Mouse (Mus musculus): ENCODE measurements around the gene Pgd.
A peak's percentile ranks its signal among the peaks of the same experiment; 100 is the strongest.
"Not testable (repeated sequence)": the region's sequence is repeated elsewhere in the genome, so short reads cannot be mapped to it uniquely, and the experiment has no call there.

Pgd gene

GRCm38 (mm10) chr4:149173661-149174060, 7.1 kb upstream of the Pgd start:
- no peak overlapping the region for H3K4me3 ChIP-seq (replicated peaks; ENCODE audit: low read length)
- no peaks in the 10 kb centered on the region for H3K27me3 ChIP-seq (ENCODE audit: insufficient read depth, low read length)
- H3K36me3 ChIP-seq (ENCODE audit: insufficient read depth, low read length), result no peaks in the 10 kb centered on the region
- no peaks in the 10 kb centered on the region for H3K9me3 ChIP-seq (ENCODE audit: low read length)
- peaks cover 69% of the 10 kb centered on the region for H3K4me1 ChIP-seq (replicated peaks; ENCODE audit: low read depth, low read length)
- TF ChIP-seq POU5F1 (IDR thresholded peaks at IDR 0.05; ENCODE audit: borderline replicate concordance, low read length), result no peak
- no peak for TF ChIP-seq NANOG (IDR thresholded peaks at IDR 0.05; ENCODE audit: borderline replicate concordance, low read length)
- TF ChIP-seq CTCF (conservative IDR thresholded peaks at IDR 0.05; ENCODE audit: low read length), result no peak

- Histone ChIP-seq H3K36me3 (ENCODE audit: insufficient read depth, low read length) (no peaks in the 10 kb centered on the region), H3K4me3 (replicated peaks; ENCODE audit: low read length) (no peak overlapping the region), H3K9me3 (ENCODE audit: low read length) (no peaks in the 10 kb centered on the region), H3K4me1 (replicated peaks; ENCODE audit: low read depth, low read length) (peaks cover 68% of the 10 kb centered on the region), H3K27me3 (ENCODE audit: insufficient read depth, low read length) (no peaks in the 10 kb centered on the region)
- TF ChIP-seq CTCF (conservative IDR thresholded peaks at IDR 0.05; ENCODE audit: low read length), result no peak
- TF ChIP-seq POU5F1 (IDR thresholded peaks at IDR 0.05; ENCODE audit: borderline replicate concordance, low read length), result no peak
- TF ChIP-seq NANOG (IDR thresholded peaks at IDR 0.05; ENCODE audit: borderline replicate concordance, low read length), result no peak
Measured at GRCm38 (mm10) chr4:149172666-149173065, 6.1 kb upstream of the Pgd start.

GRCm38 (mm10) chr4:149172083-149172482, 5.5 kb upstream of the Pgd start:
- H3K27me3 ChIP-seq (ENCODE audit: insufficient read depth, low read length), result no peaks in the 10 kb centered on the region
- no peak overlapping the region for H3K4me3 ChIP-seq (replicated peaks; ENCODE audit: low read length)
- H3K4me1 ChIP-seq (replicated peaks; ENCODE audit: low read depth, low read length), result peaks cover 64% of the 10 kb centered on the region
- TF ChIP-seq POU5F1 (IDR thresholded peaks at IDR 0.05; ENCODE audit: borderline replicate concordance, low read length), result no peak
- no peak for TF ChIP-seq CTCF (conservative IDR thresholded peaks at IDR 0.05; ENCODE audit: low read length)
- no peak for TF ChIP-seq NANOG (IDR thresholded peaks at IDR 0.05; ENCODE audit: borderline replicate concordance, low read length)
- no peaks in the 10 kb centered on the region for H3K36me3 ChIP-seq (ENCODE audit: insufficient read depth, low read length)
- no peaks in the 10 kb centered on the region for H3K9me3 ChIP-seq (ENCODE audit: low read length)

GRCm38 (mm10) chr4:149171581-149171981, 5.0 kb upstream of the Pgd start:
- H3K9me3 ChIP-seq (ENCODE audit: low read length), result no peaks in the 10 kb centered on the region
- no peak for TF ChIP-seq NANOG (IDR thresholded peaks at IDR 0.05; ENCODE audit: borderline replicate concordance, low read length)
- no peak for TF ChIP-seq CTCF (conservative IDR thresholded peaks at IDR 0.05; ENCODE audit: low read length)
- no peak for TF ChIP-seq POU5F1 (IDR thresholded peaks at IDR 0.05; ENCODE audit: borderline replicate concordance, low read length)
- no peaks in the 10 kb centered on the region for H3K36me3 ChIP-seq (ENCODE audit: insufficient read depth, low read length)

GRCm38 (mm10) chr4:149170394-149170931, 3.9 kb upstream of the Pgd start:
- TF ChIP-seq CTCF (conservative IDR thresholded peaks at IDR 0.05; ENCODE audit: low read length) (no peak), POU5F1 (IDR thresholded peaks at IDR 0.05; ENCODE audit: borderline replicate concordance, low read length) (no peak), NANOG (IDR thresholded peaks at IDR 0.05; ENCODE audit: borderline replicate concordance, low read length) (no peak)
- no peaks in the 10 kb centered on the region for H3K27me3 ChIP-seq (ENCODE audit: insufficient read depth, low read length)
- peaks cover 2% of the 10 kb centered on the region for H3K36me3 ChIP-seq (ENCODE audit: insufficient read depth, low read length)
- peak overlapping the region; percentile 4; the same call in 1 of the 2 replicates for H3K4me3 ChIP-seq (replicated peaks; ENCODE audit: low read length)
- peaks cover 64% of the 10 kb centered on the region for H3K4me1 ChIP-seq (replicated peaks; ENCODE audit: low read depth, low read length)
- no peaks in the 10 kb centered on the region for H3K9me3 ChIP-seq (ENCODE audit: low read length)

More at GRCm38 (mm10) chr4:149171581-149171981, 5.0 kb upstream of the Pgd start:
- Histone ChIP-seq H3K4me1 (replicated peaks; ENCODE audit: low read depth, low read length) (peaks cover 59% of the 10 kb centered on the region), H3K27me3 (ENCODE audit: insufficient read depth, low read length) (no peaks in the 10 kb centered on the region), H3K4me3 (replicated peaks; ENCODE audit: low read length) (no peak overlapping the region)

- H3K4me3 ChIP-seq (replicated peaks; ENCODE audit: low read length), result peak overlapping the region; percentile 4; the same call in 1 of the 2 replicates
Measured at GRCm38 (mm10) chr4:149169926-149170325, 3.4 kb upstream of the Pgd start.

GRCm38 (mm10) chr4:149168016-149168415, 1.4 kb upstream of the Pgd start:
- Histone ChIP-seq H3K4me3 (replicated peaks; ENCODE audit: low read length) (peak overlapping the region; percentile 93), H3K36me3 (ENCODE audit: insufficient read depth, low read length) (peaks cover 25% of the 10 kb centered on the region), H3K27me3 (ENCODE audit: insufficient read depth, low read length) (no peaks in the 10 kb centered on the region), H3K9me3 (ENCODE audit: low read length) (no peaks in the 10 kb centered on the region), H3K4me1 (replicated peaks; ENCODE audit: low read depth, low read length) (peaks cover 80% of the 10 kb centered on the region)
- TF ChIP-seq CTCF (conservative IDR thresholded peaks at IDR 0.05; ENCODE audit: low read length) (no peak), NANOG (IDR thresholded peaks at IDR 0.05; ENCODE audit: borderline replicate concordance, low read length) (no peak), POU5F1 (IDR thresholded peaks at IDR 0.05; ENCODE audit: borderline replicate concordance, low read length) (no peak)

More at GRCm38 (mm10) chr4:149169926-149170325, 3.4 kb upstream of the Pgd start:
- H3K9me3 ChIP-seq (ENCODE audit: low read length); H3K27me3 ChIP-seq (ENCODE audit: insufficient read depth, low read length); H3K36me3 ChIP-seq (ENCODE audit: insufficient read depth, low read length): not testable (repeated sequence)
- peaks cover 65% of the 10 kb centered on the region for H3K4me1 ChIP-seq (replicated peaks; ENCODE audit: low read depth, low read length)

- peak overlapping the region; percentile 93 for H3K4me3 ChIP-seq (replicated peaks; ENCODE audit: low read length)
- no peaks in the 10 kb centered on the region for H3K27me3 ChIP-seq (ENCODE audit: insufficient read depth, low read length)
- peaks cover 34% of the 10 kb centered on the region for H3K36me3 ChIP-seq (ENCODE audit: insufficient read depth, low read length)
- H3K4me1 ChIP-seq (replicated peaks; ENCODE audit: low read depth, low read length), result peaks cover 80% of the 10 kb centered on the region
- no peaks in the 10 kb centered on the region for H3K9me3 ChIP-seq (ENCODE audit: low read length)
- TF ChIP-seq NANOG (IDR thresholded peaks at IDR 0.05; ENCODE audit: borderline replicate concordance, low read length) (no peak), POU5F1 (IDR thresholded peaks at IDR 0.05; ENCODE audit: borderline replicate concordance, low read length) (no peak), CTCF (conservative IDR thresholded peaks at IDR 0.05; ENCODE audit: low read length) (no peak)
Measured at GRCm38 (mm10) chr4:149166957-149167611, 513 bp upstream of the Pgd start.

- Histone ChIP-seq H3K36me3 (ENCODE audit: insufficient read depth, low read length) (peaks cover 62% of the 10 kb centered on the region), H3K4me3 (replicated peaks; ENCODE audit: low read length) (peak overlapping the region; percentile 93; the same call in 1 of the 2 replicates), H3K27me3 (ENCODE audit: insufficient read depth, low read length) (no peaks in the 10 kb centered on the region), H3K9me3 (ENCODE audit: low read length) (no peaks in the 10 kb centered on the region), H3K4me1 (replicated peaks; ENCODE audit: low read depth, low read length) (peaks cover 84% of the 10 kb centered on the region)
- TF ChIP-seq CTCF (conservative IDR thresholded peaks at IDR 0.05; ENCODE audit: low read length) (no peak; the same call in 1 of the 2 replicates), NANOG (IDR thresholded peaks at IDR 0.05; ENCODE audit: borderline replicate concordance, low read length) (no peak), POU5F1 (IDR thresholded peaks at IDR 0.05; ENCODE audit: borderline replicate concordance, low read length) (no peak)
Measured at GRCm38 (mm10) chr4:149164150-149164549, 2.4 kb downstream of the Pgd start.
